Mouse (Mus musculus) limb, embryonic 14.5 days (tissue): ENCODE data around the gene Leap2. TPM values are rescaled to one million over a fixed set of nuclear protein-coding genes. Genes with fewer than 3 reads are reported as not detected.

Experiments
- ATAC-seq: fragments of 200-750 bp; cut with Nextera tagmentation; 2 replicates; pipeline ENCODE4 v1.8.0; 2017; ENCODE audit warnings: low read depth, moderate number of reproducible peaks, moderate TSS enrichment; ENCODE audit not compliant: low FRiP score
- DNase-seq: peaks from one replicate; pipeline ENCODE4 v3.0.0-alpha.2; 2015; ENCODE audit warnings: low spot score
- H3K27ac ChIP-seq: fragments of 300-500 bp; sonication (generic); replicated peaks from 2 replicates; pipeline ENCODE4 v1.5.1; 2014; ENCODE audit warnings: low read depth, mild to moderate bottlenecking, low read length, moderate library complexity, mixed read lengths
- H3K27me3 ChIP-seq: fragments of 300-500 bp; sonication (generic); 2 replicates; pipeline ENCODE4 v1.6.1; 2014; ENCODE audit warnings: low read length, mixed read lengths; ENCODE audit not compliant: control insufficient read depth, insufficient read depth
- H3K36me3 ChIP-seq: fragments of 300-500 bp; sonication (generic); 2 replicates; pipeline ENCODE4 v1.6.1; 2014; ENCODE audit warnings: mild to moderate bottlenecking, low read length, moderate library complexity, mixed read lengths; ENCODE audit not compliant: control insufficient read depth, insufficient read depth
- H3K4me1 ChIP-seq: fragments of 300-500 bp; sonication (generic); 2 replicates; pipeline ENCODE4 v1.6.1; 2014; ENCODE audit warnings: antibody characterized with exemption, low read length, mixed read lengths; ENCODE audit not compliant: control insufficient read depth, insufficient read depth
- H3K4me2 ChIP-seq: fragments of 300-500 bp; sonication (generic); replicated peaks from 2 replicates; pipeline ENCODE4 v1.6.1; 2014; ENCODE audit warnings: low read depth, mild to moderate bottlenecking, low read length, moderate library complexity; ENCODE audit not compliant: severe bottlenecking
- H3K4me3 ChIP-seq: fragments of 300-500 bp; sonication (generic); replicated peaks from 2 replicates; pipeline ENCODE4 v1.5.1; 2014; ENCODE audit warnings: low read length
- H3K9ac ChIP-seq: fragments of 300-500 bp; sonication (generic); 2 replicates; pipeline ENCODE4 v1.6.1; 2014; ENCODE audit warnings: mild to moderate bottlenecking, low read depth, low read length, moderate library complexity; ENCODE audit not compliant: severe bottlenecking
- H3K9me3 ChIP-seq: fragments of 300-500 bp; sonication (generic); 2 replicates; pipeline ENCODE4 v1.6.1; 2016; ENCODE audit warnings: low read length; ENCODE audit not compliant: control insufficient read depth
- POLR2A ChIP-seq: fragments of 200-500 bp; IDR thresholded peaks from 2 replicates; pipeline ENCODE4 v1.8.0; 2012; ENCODE audit warnings: inconsistent platforms, mild to moderate bottlenecking, moderate library complexity, borderline replicate concordance; ENCODE audit not compliant: insufficient read depth, insufficient read length; ENCODE audit errors: extremely low read depth
- WGBS: fragments of 180-500 bp; shearing (Covaris S2); extraction: QIAGEN DNeasy Blood & Tissue Kit; methylation state at CpG from one replicate; pipeline ENCODE4 v1.1.7; 2014; 5-methylcytosine and 5-hydroxymethylcytosine counted together
- microRNA-seq: library from miRNA; unstranded; fragments of <30 nt; microRNA quantifications from one replicate; pipeline ENCODE4, GENCODE M21; 2016
- polyA plus RNA-seq, 2 experiments: library from polyadenylated mRNA; depleted of rRNA in 1 of 2; stranded (reverse) in 1 of 2; unstranded in 1 of 2; fragments of >200 nt; fragmentation: Nextera tagmentation in 1 of 2; extraction: Ambion mirVana in 1 of 2; gene quantifications; 2 replicates each; pipeline versions ENCODE4 v1.2.1 to v1.2.3; 2012 to 2014

Gene Leap2
- polyA plus RNA-seq, 2 experiments = not detected

GRCm38 (mm10) chr11:53393856-53394255, 29.1 kb downstream of the Leap2 start:
- no peak for ATAC-seq
- H3K4me2 ChIP-seq = no peak overlapping the region
- H3K9ac ChIP-seq = no peak overlapping the region
- H3K27ac ChIP-seq = no peak overlapping the region
- TF ChIP-seq POLR2A = no peak
- DNase-seq = no peak
- no peaks in the 10 kb centered on the region for H3K27me3 ChIP-seq
- no peak overlapping the region for H3K4me3 ChIP-seq
- no peaks in the 10 kb centered on the region for H3K4me1 ChIP-seq
- no peaks in the 10 kb centered on the region for H3K9me3 ChIP-seq
- 76% methylated on average over 1 of the region's 1 CpGs for WGBS
- peaks cover 67% of the 10 kb centered on the region for H3K36me3 ChIP-seq

- Histone ChIP-seq H3K9ac (no peak overlapping the region), H3K4me1 (no peaks in the 10 kb centered on the region), H3K36me3 (peaks cover 52% of the 10 kb centered on the region), H3K9me3 (no peaks in the 10 kb centered on the region), H3K27me3 (no peaks in the 10 kb centered on the region), H3K4me2 (no peak overlapping the region), H3K27ac (no peak overlapping the region), H3K4me3 (no peak overlapping the region)
- 95% methylated on average over 2 of the region's 2 CpGs for WGBS
- ATAC-seq (no peak), DNase-seq (no peak)
- TF ChIP-seq POLR2A = no peak
Observed at GRCm38 (mm10) chr11:53383758-53384428, 39.1 kb downstream of the Leap2 start.

- Histone ChIP-seq H3K4me2 (no peak overlapping the region), H3K4me3 (no peak overlapping the region), H3K9ac (no peak overlapping the region), H3K9me3 (no peaks in the 10 kb centered on the region), H3K36me3 (peaks cover 64% of the 10 kb centered on the region), H3K4me1 (no peaks in the 10 kb centered on the region), H3K27me3 (no peaks in the 10 kb centered on the region), H3K27ac (no peak overlapping the region)
- no peak for TF ChIP-seq POLR2A
- no peak for ATAC-seq
- WGBS = 89% methylated on average over 1 of the region's 1 CpGs
- no peak for DNase-seq
Observed at GRCm38 (mm10) chr11:53378918-53379317, 44.1 kb downstream of the Leap2 start.

Small RNA genes within 50 kb of the gene (microRNA-seq; reads per million reads assigned to microRNA genes)
- gene Mir6920 = not detected

Other genes with a start within 250 kb of the Leap2 start
- 47.8 and 62.6 TPM in 2 replicates for gene Hspa4, start 122.7 kb downstream of the Leap2 start, polyA plus RNA-seq (2012; rRNA removed)
- 78.5 and 79.9 TPM in 2 replicates for gene Hspa4, start 122.7 kb downstream of the Leap2 start, polyA plus RNA-seq (2014; fragmentation: Nextera tagmentation; extraction: Ambion mirVana)
- gene Zcchc10, start 98.5 kb downstream of the Leap2 start, polyA plus RNA-seq (2012; rRNA removed) = 15.0 and 15.4 TPM in 2 replicates
- gene Zcchc10, start 98.5 kb downstream of the Leap2 start, polyA plus RNA-seq (2014; fragmentation: Nextera tagmentation; extraction: Ambion mirVana) = 19.4 and 20.4 TPM in 2 replicates
- 32.7 and 34.3 TPM in 2 replicates for gene Aff4, start 72.3 kb downstream of the Leap2 start, polyA plus RNA-seq (2012; rRNA removed)
- gene Aff4, start 72.3 kb downstream of the Leap2 start, polyA plus RNA-seq (2014; fragmentation: Nextera tagmentation; extraction: Ambion mirVana) = 60.6 and 66.3 TPM in 2 replicates
- 190 and 230 TPM in 2 replicates for gene Uqcrq, start 7.7 kb upstream of the Leap2 start, polyA plus RNA-seq (2012; rRNA removed)
- 490 and 554 TPM in 2 replicates for gene Uqcrq, start 7.7 kb upstream of the Leap2 start, polyA plus RNA-seq (2014; fragmentation: Nextera tagmentation; extraction: Ambion mirVana)
- gene Gdf9, start 7.9 kb upstream of the Leap2 start, polyA plus RNA-seq (2012; rRNA removed) = 2.6 and 2.9 TPM in 2 replicates
- 1.8 and 2.0 TPM in 2 replicates for gene Gdf9, start 7.9 kb upstream of the Leap2 start, polyA plus RNA-seq (2014; fragmentation: Nextera tagmentation; extraction: Ambion mirVana)
- 0.41 and 0.83 TPM in 2 replicates for gene Gm10447, start 33.9 kb upstream of the Leap2 start, polyA plus RNA-seq (2012; rRNA removed)
- gene Gm10447, start 33.9 kb upstream of the Leap2 start, polyA plus RNA-seq (2014; fragmentation: Nextera tagmentation; extraction: Ambion mirVana) = 0.08 TPM in 1 of 2 replicates, not detected in the other
- gene Shroom1, start 34.0 kb upstream of the Leap2 start, polyA plus RNA-seq (2012; rRNA removed) = 7.1 and 9.1 TPM in 2 replicates
- gene Shroom1, start 34.0 kb upstream of the Leap2 start, polyA plus RNA-seq (2014; fragmentation: Nextera tagmentation; extraction: Ambion mirVana) = 3.9 and 6.2 TPM in 2 replicates
- not detected in 2 replicates for gene Gm9837, start 47.3 kb upstream of the Leap2 start, polyA plus RNA-seq (2012; rRNA removed)
- gene Gm9837, start 47.3 kb upstream of the Leap2 start, polyA plus RNA-seq (2014; fragmentation: Nextera tagmentation; extraction: Ambion mirVana) = not detected in 2 replicates
- not detected in 2 replicates for gene Gm9945, start 57.0 kb upstream of the Leap2 start, polyA plus RNA-seq (2012; rRNA removed)
- gene Gm9945, start 57.0 kb upstream of the Leap2 start, polyA plus RNA-seq (2014; fragmentation: Nextera tagmentation; extraction: Ambion mirVana) = not detected in 2 replicates
- gene Sowaha, start 57.1 kb upstream of the Leap2 start, polyA plus RNA-seq (2012; rRNA removed) = 0.16 and 0.19 TPM in 2 replicates
- gene Sowaha, start 57.1 kb upstream of the Leap2 start, polyA plus RNA-seq (2014; fragmentation: Nextera tagmentation; extraction: Ambion mirVana) = 0.22 and 0.30 TPM in 2 replicates
- gene Sept8, start 96.1 kb upstream of the Leap2 start, polyA plus RNA-seq (2012; rRNA removed) = 104 and 110 TPM in 2 replicates
- gene Sept8, start 96.1 kb upstream of the Leap2 start, polyA plus RNA-seq (2014; fragmentation: Nextera tagmentation; extraction: Ambion mirVana) = 50.4 and 51.6 TPM in 2 replicates
- 37.1 and 38.3 TPM in 2 replicates for gene Kif3a, start 144.2 kb upstream of the Leap2 start, polyA plus RNA-seq (2012; rRNA removed)
- gene Kif3a, start 144.2 kb upstream of the Leap2 start, polyA plus RNA-seq (2014; fragmentation: Nextera tagmentation; extraction: Ambion mirVana) = 63.7 and 78.4 TPM in 2 replicates
- 0.23 and 0.49 TPM in 2 replicates for gene Il4, start 195.5 kb upstream of the Leap2 start, polyA plus RNA-seq (2012; rRNA removed)
- gene Il4, start 195.5 kb upstream of the Leap2 start, polyA plus RNA-seq (2014; fragmentation: Nextera tagmentation; extraction: Ambion mirVana) = 3.2 and 3.6 TPM in 2 replicates
- 0.19 and 0.27 TPM in 2 replicates for gene Il13, start 211.5 kb upstream of the Leap2 start, polyA plus RNA-seq (2012; rRNA removed)
- gene Il13, start 211.5 kb upstream of the Leap2 start, polyA plus RNA-seq (2014; fragmentation: Nextera tagmentation; extraction: Ambion mirVana) = not detected in 2 replicates